Mouse (Mus musculus) ES-Bruce4 (cell line): ENCODE results near the gene Acoxl. TPM values are rescaled to one million over a fixed set of nuclear protein-coding genes. Genes with fewer than 3 reads are reported as not detected.

Experiments used
- H3K27ac ChIP-seq: 2 replicates; pipeline ENCODE4 v1.5.1; 2012; ENCODE audit warnings: low read length, inconsistent platforms; ENCODE audit not compliant: insufficient read depth
- H3K27me3 ChIP-seq: 2 replicates; pipeline ENCODE4 v1.6.1; 2012; ENCODE audit warnings: mild to moderate bottlenecking, low read length, inconsistent platforms; ENCODE audit not compliant: control insufficient read depth, poor library complexity, insufficient read depth, severe bottlenecking
- H3K36me3 ChIP-seq: 2 replicates; pipeline ENCODE4 v1.6.1; 2012; ENCODE audit warnings: inconsistent platforms, mild to moderate bottlenecking, low read length, moderate library complexity; ENCODE audit not compliant: control insufficient read depth, poor library complexity, insufficient read depth, severe bottlenecking
- H3K4me1 ChIP-seq: one replicate; pipeline ENCODE4 v1.8.1; 2011; ENCODE audit warnings: low read length; ENCODE audit not compliant: control insufficient read depth, insufficient read depth
- H3K4me3 ChIP-seq: 2 replicates; pipeline ENCODE4 v1.5.1; 2011; ENCODE audit warnings: low read depth, mild to moderate bottlenecking, low read length
- H3K9ac ChIP-seq: 2 replicates; pipeline ENCODE4 v1.6.1; 2012; ENCODE audit warnings: low read depth, mild to moderate bottlenecking, inconsistent platforms; ENCODE audit not compliant: poor library complexity, severe bottlenecking
- H3K9me3 ChIP-seq: replicated peaks from 2 replicates; pipeline ENCODE4 v1.6.1; 2012; ENCODE audit warnings: mild to moderate bottlenecking, low read length, inconsistent platforms; ENCODE audit not compliant: control insufficient read depth, poor library complexity, insufficient read depth, severe bottlenecking
- CTCF ChIP-seq: IDR thresholded peaks from one replicate; pipeline ENCODE4 v1.8.1; 2011; ENCODE audit warnings: low read depth, low read length
- EP300 ChIP-seq: IDR thresholded peaks from 2 replicates; pipeline ENCODE4 v1.6.1; 2011; ENCODE audit warnings: low read depth, low read length; ENCODE audit not compliant: insufficient read depth
- POLR2A ChIP-seq: IDR thresholded peaks from one replicate; pipeline ENCODE4 v1.8.1; 2011; ENCODE audit warnings: low read length; ENCODE audit not compliant: insufficient read depth
- polyA plus RNA-seq: library from polyadenylated mRNA; stranded (reverse); fragments of >200 nt; gene quantifications from 2 replicates; pipeline ENCODE4 v1.2.4, GENCODE M21; 2011; ENCODE audit warnings: low read depth; ENCODE audit not compliant: missing spikeins, insufficient read depth, insufficient read length

Gene Acoxl
- polyA plus RNA-seq, 1 experiment, result not detected

GRCm38 (mm10) chr2:127904918-127905317 is 66.2 kb downstream of the Acoxl start:
- Histone ChIP-seq H3K9me3 (no peaks in the 10 kb centered on the region), H3K4me1 (no peaks in the 10 kb centered on the region)

DNA sequence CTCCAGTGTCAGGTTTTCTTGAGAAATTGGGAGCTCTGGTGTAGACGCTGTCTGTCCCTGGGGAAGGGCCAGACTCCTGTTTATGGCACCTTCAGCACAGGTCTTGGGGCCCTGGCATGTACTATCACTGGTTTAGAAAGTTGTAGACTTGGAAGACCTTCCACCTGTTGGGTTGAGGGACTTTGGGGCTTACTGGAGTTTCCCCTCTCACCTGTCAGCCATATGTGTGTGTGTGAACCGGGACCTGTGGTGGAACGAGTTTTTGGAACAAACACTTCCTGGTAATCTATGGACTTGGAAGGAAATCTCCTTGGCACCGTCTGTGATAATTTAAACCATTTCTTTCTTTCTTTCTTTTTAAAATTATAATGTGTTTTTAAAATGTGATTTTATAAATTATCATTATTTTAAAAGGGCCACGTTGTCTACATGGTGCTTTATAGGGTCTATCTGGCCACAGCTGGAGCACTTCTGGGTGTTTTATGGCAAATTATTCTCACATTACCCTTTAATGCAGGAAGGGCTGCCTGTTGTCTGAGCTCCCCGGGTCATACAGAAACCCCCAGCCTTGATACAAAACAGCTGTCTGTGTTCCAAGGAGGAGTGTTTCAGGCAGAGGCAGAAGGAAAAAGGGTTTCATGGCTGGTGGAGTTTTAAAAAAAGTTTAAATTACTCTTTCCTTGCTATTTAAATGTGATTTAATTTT is 68.5 kb downstream of the Acoxl start:
- no peak overlapping the region for H3K4me3 ChIP-seq
- no peak for TF ChIP-seq EP300
- no peak for TF ChIP-seq POLR2A
- TF ChIP-seq CTCF, result no peak
- H3K27ac ChIP-seq, result no peak overlapping the region
- no peaks in the 10 kb centered on the region for H3K36me3 ChIP-seq
- H3K9me3 ChIP-seq, result no peaks in the 10 kb centered on the region
- no peaks in the 10 kb centered on the region for H3K27me3 ChIP-seq
- no peak overlapping the region for H3K9ac ChIP-seq
- H3K4me1 ChIP-seq, result no peaks in the 10 kb centered on the region

More at GRCm38 (mm10) chr2:127904918-127905317, 66.2 kb downstream of the Acoxl start:
- Histone ChIP-seq H3K9ac (no peak overlapping the region), H3K36me3 (no peaks in the 10 kb centered on the region), H3K4me3 (no peak overlapping the region), H3K27me3 (no peaks in the 10 kb centered on the region), H3K27ac (no peak overlapping the region)
- no peak for TF ChIP-seq EP300
- TF ChIP-seq POLR2A, result no peak
- TF ChIP-seq CTCF, result no peak

GRCm38 (mm10) chr2:127907679-127908042 is 69.0 kb downstream of the Acoxl start:
- Histone ChIP-seq H3K27ac (no peak overlapping the region), H3K9me3 (no peaks in the 10 kb centered on the region), H3K4me1 (no peaks in the 10 kb centered on the region), H3K4me3 (no peak overlapping the region), H3K9ac (no peak overlapping the region), H3K27me3 (no peaks in the 10 kb centered on the region), H3K36me3 (no peaks in the 10 kb centered on the region)
- TF ChIP-seq EP300, result no peak
- no peak for TF ChIP-seq POLR2A
- TF ChIP-seq CTCF, result no peak

DNA sequence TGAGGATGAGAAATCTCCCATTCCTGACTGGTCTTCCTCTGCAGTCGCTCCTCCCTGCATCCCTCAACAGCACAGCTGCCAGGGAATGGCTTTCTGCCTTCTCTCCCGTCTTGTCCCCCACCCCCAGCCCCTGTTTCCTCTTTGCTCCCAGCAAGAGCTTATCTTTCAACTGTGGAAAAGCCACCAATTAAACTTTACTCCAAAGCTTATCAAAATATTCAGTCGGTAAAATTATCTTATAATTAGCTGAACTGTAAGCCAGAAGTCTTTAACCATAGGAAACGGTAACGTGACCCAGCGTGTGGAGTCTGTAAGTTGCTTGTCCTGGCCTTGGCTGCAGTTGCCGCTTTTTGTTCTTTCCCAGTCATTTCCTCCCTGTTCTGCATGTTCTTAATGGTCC is 70.2 kb downstream of the Acoxl start:
- Histone ChIP-seq H3K27me3 (no peaks in the 10 kb centered on the region), H3K9me3 (no peaks in the 10 kb centered on the region), H3K9ac (no peak overlapping the region), H3K27ac (no peak overlapping the region), H3K4me1 (no peaks in the 10 kb centered on the region), H3K4me3 (no peak overlapping the region), H3K36me3 (no peaks in the 10 kb centered on the region)
- no peak for TF ChIP-seq CTCF
- no peak for TF ChIP-seq POLR2A
- TF ChIP-seq EP300, result no peak

DNA sequence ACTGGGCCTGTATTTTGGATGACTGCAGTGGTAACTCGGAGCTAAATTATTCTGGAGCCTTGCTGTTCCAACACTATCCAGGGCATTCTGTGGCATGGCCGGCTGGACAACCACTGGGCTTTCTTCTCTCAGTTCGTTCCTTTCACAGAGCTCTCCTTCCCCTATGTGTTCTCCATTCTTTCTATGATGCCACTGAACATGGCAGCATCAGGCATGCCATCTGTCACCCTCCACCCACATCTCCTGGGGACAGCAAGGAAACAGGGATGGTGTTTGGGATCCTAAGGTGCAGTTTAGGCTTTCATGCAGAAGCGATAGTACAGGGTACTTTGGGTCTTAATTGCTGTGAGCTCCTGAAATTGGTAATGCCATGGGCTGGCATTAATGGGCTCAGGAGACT is 71.1 kb downstream of the Acoxl start:
- no peaks in the 10 kb centered on the region for H3K27me3 ChIP-seq
- no peaks in the 10 kb centered on the region for H3K4me1 ChIP-seq
- no peak overlapping the region for H3K4me3 ChIP-seq
- no peak for TF ChIP-seq POLR2A
- TF ChIP-seq EP300, result no peak
- no peak for TF ChIP-seq CTCF
- H3K36me3 ChIP-seq, result no peaks in the 10 kb centered on the region
- H3K9ac ChIP-seq, result no peak overlapping the region
- H3K9me3 ChIP-seq, result no peaks in the 10 kb centered on the region
- H3K27ac ChIP-seq, result no peak overlapping the region

DNA sequence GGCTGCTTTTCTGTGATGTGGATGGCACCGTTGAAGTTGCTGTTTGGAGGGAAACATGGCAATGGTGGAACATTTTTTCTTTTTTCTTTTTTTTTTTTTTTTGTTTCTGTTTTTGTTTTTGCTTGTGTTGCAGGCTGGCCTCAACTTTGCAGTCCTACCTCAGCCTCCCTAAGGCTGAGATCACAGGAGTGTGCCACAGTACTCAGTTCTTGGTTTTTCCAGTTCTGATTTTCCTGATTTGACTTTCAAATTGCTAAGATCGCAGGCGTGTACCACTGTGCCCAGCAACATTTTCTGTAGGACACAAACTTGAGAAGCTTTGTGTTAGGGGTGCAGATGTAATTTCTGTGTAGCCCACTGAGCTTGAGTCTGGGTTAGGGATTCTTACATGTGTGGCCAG is 72.9 kb downstream of the Acoxl start:
- no peaks in the 10 kb centered on the region for H3K36me3 ChIP-seq
- no peak overlapping the region for H3K4me3 ChIP-seq
- TF ChIP-seq CTCF (no peak), POLR2A (no peak), EP300 (no peak)
- no peaks in the 10 kb centered on the region for H3K4me1 ChIP-seq
- H3K9ac ChIP-seq, result no peak overlapping the region
- H3K27ac ChIP-seq, result no peak overlapping the region
- H3K9me3 ChIP-seq, result no peaks in the 10 kb centered on the region
- no peaks in the 10 kb centered on the region for H3K27me3 ChIP-seq
